Mouse (Mus musculus) intestine, embryonic 16.5 days (tissue): ENCODE data around the gene Nanos2. TPM values are rescaled to one million over a fixed set of nuclear protein-coding genes. Genes with fewer than 3 reads are reported as not detected.

ENCODE experiments used
- ATAC-seq: fragments of 200-750 bp; cut with Nextera tagmentation; 2 replicates; pipeline ENCODE4 v1.8.0; 2017; ENCODE audit warnings: moderate TSS enrichment, moderate library complexity
- H3K27ac ChIP-seq: fragments of 300-500 bp; sonication (generic); 2 replicates; pipeline ENCODE4 v1.5.1; 2014; ENCODE audit warnings: mild to moderate bottlenecking, low read length
- H3K27me3 ChIP-seq: fragments of 300-500 bp; sonication (generic); replicated peaks from 2 replicates; pipeline ENCODE4 v1.6.1; 2014; ENCODE audit warnings: low read length, control low read depth, mixed read lengths; ENCODE audit not compliant: control insufficient read depth, insufficient read depth
- H3K36me3 ChIP-seq: fragments of 300-500 bp; sonication (generic); 2 replicates; pipeline ENCODE4 v1.6.1; 2014; ENCODE audit warnings: low read length, control low read depth; ENCODE audit not compliant: control insufficient read depth, insufficient read depth
- H3K4me1 ChIP-seq: fragments of 300-500 bp; sonication (generic); 2 replicates; pipeline ENCODE4 v1.6.1; 2014; ENCODE audit warnings: low read length, control low read depth, mixed read lengths; ENCODE audit not compliant: control insufficient read depth, insufficient read depth
- H3K4me2 ChIP-seq: fragments of 300-500 bp; sonication (generic); 2 replicates; pipeline ENCODE4 v1.6.1; 2014; ENCODE audit warnings: low read depth, low read length, control low read depth
- H3K4me3 ChIP-seq: fragments of 300-500 bp; sonication (generic); 2 replicates; pipeline ENCODE4 v1.5.1; 2014; ENCODE audit warnings: mild to moderate bottlenecking, low read length
- H3K9ac ChIP-seq: fragments of 300-500 bp; sonication (generic); 2 replicates; pipeline ENCODE4 v1.6.1; 2014; ENCODE audit warnings: low read depth, low read length
- H3K9me3 ChIP-seq: fragments of 300-500 bp; sonication (generic); 2 replicates; pipeline ENCODE4 v1.6.1; 2016; ENCODE audit warnings: low read length, control low read depth; ENCODE audit not compliant: control insufficient read depth
- WGBS: fragments of 180-500 bp; shearing (Covaris S2); extraction: QIAGEN DNeasy Blood & Tissue Kit; methylation state at CpG from one replicate; pipeline ENCODE4 v1.1.7; 2014; 5-methylcytosine and 5-hydroxymethylcytosine counted together
- polyA plus RNA-seq: library from polyadenylated mRNA; unstranded; fragments of >200 nt; fragmentation: Nextera tagmentation; extraction: Ambion mirVana; gene quantifications from 2 replicates; pipeline ENCODE4 v1.2.1, GENCODE M21; 2015

The Nanos2 gene
- polyA plus RNA-seq, 1 experiment from 2014 or later, result not detected

DNA sequence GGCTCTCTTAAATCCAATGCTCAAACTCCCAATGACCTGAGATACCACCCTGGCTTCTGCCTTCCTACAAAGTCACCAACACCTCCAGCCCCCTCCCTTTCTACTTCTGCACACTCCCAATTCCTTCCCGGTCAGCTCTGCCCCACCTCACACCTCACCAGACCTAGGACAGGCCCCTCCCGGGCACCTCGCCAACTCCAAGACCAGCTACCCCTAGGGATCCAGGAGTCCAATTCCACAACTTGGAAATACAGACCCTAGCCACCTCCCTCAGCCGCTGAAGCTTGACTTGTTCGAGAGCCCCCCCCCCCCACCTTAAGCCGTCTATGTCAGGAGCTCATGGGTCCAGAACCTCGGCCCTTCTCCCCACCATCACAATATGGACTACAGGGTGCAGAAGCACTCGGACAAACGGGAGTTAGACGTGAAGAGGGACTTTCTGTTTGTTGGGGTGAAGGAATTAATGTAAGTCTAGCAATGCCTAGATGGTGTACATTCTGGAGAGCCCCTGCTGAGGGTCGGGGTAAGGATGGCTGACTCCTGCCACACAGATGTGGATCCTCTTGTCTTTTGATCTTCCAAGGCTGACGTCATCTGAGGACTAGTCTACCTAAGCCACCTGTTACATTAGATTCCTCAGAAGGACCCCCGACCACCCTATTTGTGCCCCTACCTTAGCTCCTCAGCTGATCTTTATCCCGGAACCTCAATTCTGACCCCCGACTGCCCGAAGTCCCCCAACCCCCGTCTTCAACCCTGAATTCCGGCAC, 35.2 kb downstream of the Nanos2 start:
- ATAC-seq, result no peak
- H3K9ac ChIP-seq, result peak overlapping the region; percentile 69
- H3K36me3 ChIP-seq, result no peaks in the 10 kb centered on the region
- H3K9me3 ChIP-seq, result no peaks in the 10 kb centered on the region
- peak overlapping the region; percentile 96 for H3K4me3 ChIP-seq
- H3K27ac ChIP-seq, result no peak overlapping the region
- H3K4me2 ChIP-seq, result peak overlapping the region; percentile 49
- peaks cover 8% of the 10 kb centered on the region; the same call in 1 of the 2 replicates for H3K27me3 ChIP-seq
- H3K4me1 ChIP-seq, result peaks cover 23% of the 10 kb centered on the region
- WGBS, result 38% methylated on average over 18 of the region's 18 CpGs

DNA sequence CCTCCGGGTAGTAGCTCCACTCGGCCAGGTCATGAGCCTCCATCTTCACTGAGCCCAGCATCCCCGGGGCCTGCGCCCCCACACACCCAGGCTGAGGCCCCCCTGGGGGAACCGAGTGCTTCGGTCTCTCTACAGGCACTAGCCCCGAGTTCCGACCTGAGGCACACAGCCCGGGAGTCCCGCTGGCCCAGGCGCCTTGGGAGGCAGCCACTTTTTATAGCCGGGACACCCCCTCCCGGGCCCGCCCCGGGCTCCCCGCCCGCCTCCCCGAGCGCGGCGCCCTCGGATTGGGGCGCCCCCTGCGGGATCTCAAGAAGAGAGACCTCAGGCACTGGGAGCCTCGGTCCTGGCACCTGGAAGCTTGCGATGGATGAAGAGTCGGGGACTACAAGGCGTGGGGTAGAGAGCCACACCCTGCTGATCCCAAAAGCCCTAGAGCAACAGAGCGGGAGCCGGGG, 36.2 kb downstream of the Nanos2 start, which contains the start of gene Foxa3:
Gene Foxa3, minus strand, starts transcription at position 182 of the 458 bp plus-strand sequence.
- no peaks in the 10 kb centered on the region for H3K9me3 ChIP-seq
- H3K9ac ChIP-seq, result peak within 1 kb of the TSS; percentile 95
- H3K4me3 ChIP-seq, result peak within 1 kb of the TSS; percentile 96
- H3K27me3 ChIP-seq, result peaks cover 8% of the 10 kb centered on the region; the same call in 1 of the 2 replicates
- 2% methylated on average over 30 of the region's 30 CpGs for WGBS
- no peaks in the 10 kb centered on the region for H3K36me3 ChIP-seq
- peak within 1 kb of the TSS; percentile 93 for H3K4me2 ChIP-seq
- H3K4me1 ChIP-seq, result peaks cover 23% of the 10 kb centered on the region
- H3K27ac ChIP-seq, result peak within 1 kb of the TSS; percentile 51
- peak; percentile 64 for ATAC-seq

DNA sequence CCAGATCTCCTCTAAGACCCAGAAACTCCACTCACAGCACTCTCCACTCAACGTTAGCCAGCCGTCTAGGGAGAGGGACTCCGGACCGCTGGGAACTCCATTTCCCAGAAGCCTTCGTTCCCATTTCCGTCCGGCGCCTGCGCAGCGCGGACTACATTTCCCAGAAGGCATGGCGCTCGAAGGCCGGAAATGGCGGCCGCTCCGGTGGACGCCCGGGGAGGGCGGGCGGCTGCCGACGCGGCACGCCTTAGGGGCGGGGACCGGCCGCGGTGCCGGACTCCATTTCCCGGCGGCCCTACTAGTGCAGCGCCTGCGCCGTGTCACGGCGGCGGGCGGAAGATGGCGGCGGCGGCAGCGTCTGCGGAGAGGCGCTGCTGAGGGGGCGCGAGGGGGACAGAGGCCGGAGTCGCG, 36.9 kb downstream of the Nanos2 start, which contains the start of gene Sympk:
Gene Sympk, plus strand, starts transcription at position 282 of the 411 bp plus-strand sequence.
- under 1% methylated on average over 45 of the region's 50 CpGs for WGBS
- peaks cover 23% of the 10 kb centered on the region for H3K4me1 ChIP-seq
- H3K9ac ChIP-seq, result peak within 1 kb of the TSS; percentile 95
- H3K4me3 ChIP-seq, result peak within 1 kb of the TSS; percentile 96
- peaks cover 8% of the 10 kb centered on the region; the same call in 1 of the 2 replicates for H3K27me3 ChIP-seq
- H3K9me3 ChIP-seq, result no peaks in the 10 kb centered on the region
- ATAC-seq, result peak; percentile 93
- H3K27ac ChIP-seq, result peak within 1 kb of the TSS; percentile 51
- peak within 1 kb of the TSS; percentile 93 for H3K4me2 ChIP-seq
- peaks cover 4% of the 10 kb centered on the region for H3K36me3 ChIP-seq

DNA sequence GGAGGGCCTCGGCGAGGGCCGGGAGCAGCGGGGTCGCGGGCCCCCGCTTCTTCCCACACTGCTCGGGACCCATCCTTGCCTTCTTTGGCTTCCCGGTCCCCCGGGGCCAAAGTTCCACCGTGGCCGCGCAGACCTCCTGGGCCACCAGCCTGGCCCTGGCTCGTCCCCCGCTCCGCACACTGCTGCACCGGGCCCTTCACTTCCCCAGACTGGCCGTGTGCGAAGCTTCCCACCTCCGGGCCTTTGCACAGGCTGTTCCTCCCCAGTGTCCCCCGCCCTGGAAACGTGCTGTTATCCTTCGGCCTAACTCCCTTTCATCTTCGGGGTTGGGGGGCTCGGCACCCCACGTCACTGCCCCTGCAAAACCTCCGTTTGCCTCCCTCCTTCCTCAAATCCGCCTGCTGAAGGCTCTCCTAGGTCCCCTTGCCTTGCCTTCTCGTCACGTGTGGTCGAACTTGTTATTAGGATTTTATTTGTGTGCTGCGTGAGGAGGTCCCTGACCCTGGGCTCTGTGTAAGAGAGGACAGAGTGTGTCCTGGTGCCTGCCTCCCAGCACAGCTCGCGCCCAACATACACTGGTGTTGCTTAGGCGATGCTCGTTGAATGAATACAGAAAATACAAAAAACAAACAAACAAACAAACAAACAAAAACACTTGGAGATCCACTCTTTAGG, 37.5 kb downstream of the Nanos2 start:
- H3K4me2 ChIP-seq, result peak overlapping the region; percentile 93

DNA sequence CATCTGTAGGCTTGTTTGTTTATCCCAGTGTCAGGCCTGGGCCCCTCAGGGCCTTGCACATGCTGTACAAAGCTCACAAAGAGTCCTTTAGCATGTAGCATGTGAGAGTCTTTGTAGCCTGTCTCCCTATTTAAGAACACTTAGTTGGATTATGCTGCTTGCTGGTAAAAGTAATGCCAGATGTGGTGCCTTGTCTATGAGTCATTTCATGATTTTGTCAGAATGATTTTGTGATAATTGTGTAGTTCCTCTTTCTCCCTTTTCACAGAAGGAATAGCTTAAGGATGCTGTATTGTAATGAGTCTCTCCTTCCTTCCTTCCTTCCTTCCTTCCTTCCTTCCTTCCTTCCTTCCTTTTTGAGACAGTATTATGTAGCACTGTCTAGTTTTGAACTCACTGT, 40.9 kb downstream of the Nanos2 start:
- H3K36me3 ChIP-seq, result peaks cover 28% of the 10 kb centered on the region
- H3K9me3 ChIP-seq, result no peaks in the 10 kb centered on the region
- no peak for ATAC-seq
- H3K9ac ChIP-seq, result no peak overlapping the region
- H3K27ac ChIP-seq, result no peak overlapping the region
- no peak overlapping the region for H3K4me2 ChIP-seq
- H3K4me3 ChIP-seq, result no peak overlapping the region
- peaks cover 16% of the 10 kb centered on the region for H3K4me1 ChIP-seq
- H3K27me3 ChIP-seq, result peaks cover 6% of the 10 kb centered on the region; the same call in 1 of the 2 replicates

More for the DNA sequence above, 37.5 kb downstream of the Nanos2 start:
- Histone ChIP-seq H3K27ac (peak overlapping the region; percentile 49), H3K9me3 (no peaks in the 10 kb centered on the region), H3K9ac (peak overlapping the region; percentile 95), H3K4me3 (peak overlapping the region; percentile 96), H3K27me3 (peaks cover 8% of the 10 kb centered on the region; the same call in 1 of the 2 replicates), H3K4me1 (peaks cover 23% of the 10 kb centered on the region), H3K36me3 (peaks cover 11% of the 10 kb centered on the region)
- under 1% methylated on average over 36 of the region's 36 CpGs for WGBS
- ATAC-seq, result peak; percentile 43

DNA sequence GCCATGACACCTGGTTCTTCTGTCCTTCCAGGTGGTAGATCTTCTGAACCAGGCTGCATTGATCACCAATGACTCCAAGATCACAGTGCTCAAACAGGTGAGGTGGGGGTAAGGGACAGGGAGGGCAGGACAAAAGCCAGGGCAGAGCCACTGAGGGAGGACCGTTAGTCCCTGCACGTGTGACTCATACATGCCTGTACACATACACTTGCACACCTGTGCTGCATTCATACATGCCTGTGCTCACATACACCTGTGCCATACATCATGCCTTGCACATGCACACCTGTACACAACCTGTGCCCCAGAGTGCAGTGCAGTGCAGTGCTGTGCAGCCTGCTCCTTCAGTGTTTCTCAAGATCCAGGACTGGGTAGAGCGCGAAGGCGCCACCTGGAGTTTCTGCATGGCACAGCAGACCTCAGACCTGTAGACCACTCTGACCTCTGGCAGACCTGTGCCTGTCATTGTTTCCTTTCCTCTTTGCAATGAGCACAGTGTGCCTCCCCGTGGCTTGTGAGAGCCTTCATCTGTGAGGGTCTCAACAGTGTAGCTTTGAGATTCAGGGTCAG, 42.0 kb downstream of the Nanos2 start:
- no peak overlapping the region for H3K9ac ChIP-seq
- ATAC-seq, result 0 out of 2 replicates have a peak, but pooled peaks have one; percentile 12
- H3K27ac ChIP-seq, result no peak overlapping the region
- no peaks in the 10 kb centered on the region for H3K27me3 ChIP-seq
- H3K4me2 ChIP-seq, result no peak overlapping the region
- no peak overlapping the region for H3K4me3 ChIP-seq
- no peaks in the 10 kb centered on the region for H3K9me3 ChIP-seq
- WGBS, result 56% methylated on average over 6 of the region's 6 CpGs
- peaks cover 32% of the 10 kb centered on the region for H3K36me3 ChIP-seq
- peaks cover 16% of the 10 kb centered on the region for H3K4me1 ChIP-seq

DNA sequence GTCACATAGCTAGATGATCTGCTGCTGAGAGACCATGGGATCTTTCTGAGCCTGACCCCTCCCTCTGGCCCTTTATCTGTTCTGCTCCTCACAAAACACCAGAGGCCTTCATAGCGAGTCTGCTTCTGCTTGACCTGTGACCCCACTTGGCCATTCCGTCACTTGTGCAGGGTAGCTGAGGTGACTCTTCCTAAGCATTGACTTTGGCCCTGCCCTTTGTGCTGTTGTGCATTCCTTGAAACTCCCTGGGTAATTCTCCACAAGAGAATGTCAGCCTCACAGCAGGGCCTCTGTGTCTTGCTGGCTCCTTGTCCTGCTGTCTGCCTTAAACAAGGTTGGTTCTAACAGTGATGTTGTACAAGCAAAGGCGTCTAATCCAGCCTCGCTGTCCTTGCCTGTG, 44.4 kb downstream of the Nanos2 start:
- WGBS, result 78% methylated on average over 4 of the region's 4 CpGs
- H3K9me3 ChIP-seq, result no peaks in the 10 kb centered on the region
- H3K9ac ChIP-seq, result no peak overlapping the region
- H3K36me3 ChIP-seq, result peaks cover 43% of the 10 kb centered on the region
- no peaks in the 10 kb centered on the region for H3K27me3 ChIP-seq
- H3K4me1 ChIP-seq, result no peaks in the 10 kb centered on the region
- no peak overlapping the region for H3K4me2 ChIP-seq
- no peak for ATAC-seq
- H3K4me3 ChIP-seq, result no peak overlapping the region
- H3K27ac ChIP-seq, result no peak overlapping the region
